Mouse (Mus musculus): ENCODE data around the gene Rbks. TPM values are rescaled to one million over a fixed set of nuclear protein-coding genes. Genes with fewer than 3 reads are reported as not detected.

The Rbks gene
- polyA plus RNA-seq, 2 experiments: 10.1 to 22.7 TPM

DNA sequence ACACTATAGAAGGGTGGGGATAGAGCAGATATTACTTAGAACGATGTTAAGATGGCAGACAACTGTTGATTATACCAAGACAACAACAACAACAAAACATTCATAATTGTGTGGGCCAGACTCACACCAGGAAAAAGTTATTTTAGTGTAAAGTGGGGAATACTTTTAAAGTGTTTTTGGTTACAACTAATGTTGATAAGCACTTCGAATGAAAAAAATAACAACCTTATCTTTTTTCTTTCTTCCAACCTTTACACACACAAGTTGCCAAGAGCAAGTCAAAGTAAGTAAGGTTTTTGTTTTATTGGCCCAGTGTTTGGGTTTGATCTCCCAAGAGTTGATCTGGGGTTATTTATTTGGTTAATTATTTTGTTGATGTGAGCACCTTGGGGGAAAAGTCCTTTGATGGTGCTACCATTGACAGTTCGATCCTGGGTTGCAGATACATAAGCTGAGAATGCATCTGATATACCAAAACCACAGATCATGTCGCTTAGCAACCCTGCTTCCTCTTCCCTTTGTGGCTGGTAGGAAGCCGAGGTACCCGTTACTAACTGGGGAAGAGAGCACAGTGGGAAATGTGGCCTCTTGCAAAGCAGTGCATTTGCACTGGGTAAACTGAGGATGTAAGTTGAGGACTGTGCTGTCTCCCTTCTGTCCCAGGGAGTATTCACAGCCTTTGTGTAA lies 82.9 kb downstream of the Rbks start:
- 9% methylated on average over 6 of the region's 6 CpGs for WGBS (ENCODE audit: insufficient replicate concordance)
- DNase-seq (ENCODE audit: low read depth in 3 of 3, low spot score in 3 of 3): no peak
- Histone ChIP-seq H3K9ac (replicated peaks) (peak overlapping the region; percentile 89), H3K4me3 (ENCODE audit: insufficient read depth in 1 of 2, low read depth in 2 of 2, low read length in 2 of 2) (peak overlapping the region; percentile 94 to 98), H3K4me2 (ENCODE audit: low read depth) (peak overlapping the region; percentile 77), H3K36me3 (replicated peaks; ENCODE audit: control insufficient read depth, insufficient read depth, low read depth) (peaks cover 8% of the 10 kb centered on the region), H3K27me3 (ENCODE audit: control insufficient read depth, insufficient read depth, low read length) (no peaks in the 10 kb centered on the region), H3K9me3 (ENCODE audit: control insufficient read depth, low read length) (no peaks in the 10 kb centered on the region), H3K4me1 (replicated peaks; ENCODE audit: control insufficient read depth in 2 of 2, insufficient read depth in 2 of 2, low read length in 1 of 2) (peaks cover 7 to 14% of the 10 kb centered on the region in 2 experiments; a peak in 3 of 4 replicates), H3K27ac (peak overlapping the region; percentile 79)
- TF ChIP-seq EP300 (IDR thresholded peaks at IDR 0.05; ENCODE audit: low read depth) (no peak), CTCF (IDR thresholded peaks at IDR 0.05; ENCODE audit: low read depth) (no peak)
- no peak for ATAC-seq (ENCODE audit: insufficient read depth)

DNA sequence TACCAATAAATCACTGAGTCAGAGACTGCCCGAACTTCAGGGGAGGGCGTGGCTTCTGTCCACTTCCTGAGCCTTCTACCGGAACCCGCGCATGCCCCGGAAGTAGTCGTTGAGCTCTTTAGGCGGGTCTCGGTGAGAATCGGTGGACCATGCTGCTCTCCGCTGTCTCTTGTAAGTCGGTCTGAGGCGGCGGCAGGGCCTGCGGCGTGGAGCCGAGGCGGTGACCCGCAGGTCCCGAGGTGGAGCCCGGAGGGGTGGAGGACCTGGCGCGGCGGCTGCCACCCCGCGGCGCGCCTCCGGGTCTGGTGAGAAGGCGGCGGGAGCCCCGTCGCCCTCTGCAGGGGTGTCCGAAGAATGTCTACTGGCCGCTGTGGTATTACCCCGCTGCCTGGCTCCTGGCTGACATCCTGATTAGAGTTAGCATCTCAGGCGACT lies 83.6 kb downstream of the Rbks start:
- Histone ChIP-seq H3K4me1 (replicated peaks; ENCODE audit: control insufficient read depth in 2 of 2, insufficient read depth in 2 of 2, low read length in 1 of 2) (peaks cover 7 to 14% of the 10 kb centered on the region in 2 experiments; a peak in 3 of 4 replicates), H3K4me2 (ENCODE audit: low read depth) (peak overlapping the region; percentile 77), H3K36me3 (replicated peaks; ENCODE audit: control insufficient read depth, insufficient read depth, low read depth) (peaks cover 6% of the 10 kb centered on the region), H3K9ac (replicated peaks) (peak overlapping the region; percentile 89), H3K27ac (peak overlapping the region; percentile 79), H3K9me3 (ENCODE audit: control insufficient read depth, low read length) (no peaks in the 10 kb centered on the region), H3K4me3 (ENCODE audit: insufficient read depth in 1 of 2, low read depth in 2 of 2, low read length in 2 of 2) (peak overlapping the region; percentile 94 to 98), H3K27me3 (ENCODE audit: control insufficient read depth, insufficient read depth, low read length) (no peaks in the 10 kb centered on the region)
- peak; percentile 55 for TF ChIP-seq CTCF (IDR thresholded peaks at IDR 0.05; ENCODE audit: low read depth)
- TF ChIP-seq EP300 (IDR thresholded peaks at IDR 0.05; ENCODE audit: low read depth): no peak
- ATAC-seq (ENCODE audit: insufficient read depth): peak; percentile 92
- DNase-seq (ENCODE audit: low read depth in 3 of 3, low spot score in 3 of 3): peak; percentile 72 to 79 (median 74)
- 0% methylated on average over 37 of the region's 37 CpGs for WGBS (ENCODE audit: insufficient replicate concordance)

DNA sequence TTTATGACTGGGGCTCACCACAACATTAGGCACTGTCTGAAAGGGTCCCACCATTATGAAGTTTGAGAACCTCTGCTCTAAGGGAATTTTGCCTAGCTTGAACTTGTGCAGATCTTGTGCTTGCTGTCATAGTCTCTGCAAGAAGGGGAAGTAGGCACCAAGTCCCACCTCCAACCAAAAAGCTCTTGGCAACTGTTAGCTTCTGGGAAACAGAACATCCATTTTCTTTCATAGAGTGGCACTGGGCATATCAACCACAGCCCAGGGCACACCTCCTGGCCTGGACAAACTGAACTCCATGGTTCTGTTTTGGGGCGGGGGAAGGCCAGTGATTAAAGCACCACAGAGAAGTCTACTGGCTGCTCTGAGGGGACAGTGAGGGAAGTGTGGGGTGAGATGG lies 86.2 kb downstream of the Rbks start:
- DNase-seq (ENCODE audit: low read depth in 3 of 3, low spot score in 3 of 3): no peak
- H3K27me3 ChIP-seq (ENCODE audit: control insufficient read depth, insufficient read depth, low read length): no peaks in the 10 kb centered on the region
- no peak overlapping the region for H3K9ac ChIP-seq (replicated peaks)
- no peak for TF ChIP-seq EP300 (IDR thresholded peaks at IDR 0.05; ENCODE audit: low read depth)
- no peak overlapping the region for H3K27ac ChIP-seq
- peaks cover under 1% of the 10 kb centered on the region for H3K36me3 ChIP-seq (replicated peaks; ENCODE audit: control insufficient read depth, insufficient read depth, low read depth)
- no peak overlapping the region for H3K4me3 ChIP-seq (ENCODE audit: insufficient read depth in 1 of 2, low read depth in 2 of 2, low read length in 2 of 2)
- H3K4me2 ChIP-seq (ENCODE audit: low read depth): no peak overlapping the region
- WGBS (ENCODE audit: insufficient replicate concordance): 46% methylated on average over 1 of the region's 1 CpGs
- no peak for ATAC-seq (ENCODE audit: insufficient read depth)
- peaks cover 7 to 14% of the 10 kb centered on the region in 2 experiments; a peak in 3 of 4 replicates for H3K4me1 ChIP-seq (replicated peaks; ENCODE audit: control insufficient read depth in 2 of 2, insufficient read depth in 2 of 2, low read length in 1 of 2)
- no peaks in the 10 kb centered on the region for H3K9me3 ChIP-seq (ENCODE audit: control insufficient read depth, low read length)

DNA sequence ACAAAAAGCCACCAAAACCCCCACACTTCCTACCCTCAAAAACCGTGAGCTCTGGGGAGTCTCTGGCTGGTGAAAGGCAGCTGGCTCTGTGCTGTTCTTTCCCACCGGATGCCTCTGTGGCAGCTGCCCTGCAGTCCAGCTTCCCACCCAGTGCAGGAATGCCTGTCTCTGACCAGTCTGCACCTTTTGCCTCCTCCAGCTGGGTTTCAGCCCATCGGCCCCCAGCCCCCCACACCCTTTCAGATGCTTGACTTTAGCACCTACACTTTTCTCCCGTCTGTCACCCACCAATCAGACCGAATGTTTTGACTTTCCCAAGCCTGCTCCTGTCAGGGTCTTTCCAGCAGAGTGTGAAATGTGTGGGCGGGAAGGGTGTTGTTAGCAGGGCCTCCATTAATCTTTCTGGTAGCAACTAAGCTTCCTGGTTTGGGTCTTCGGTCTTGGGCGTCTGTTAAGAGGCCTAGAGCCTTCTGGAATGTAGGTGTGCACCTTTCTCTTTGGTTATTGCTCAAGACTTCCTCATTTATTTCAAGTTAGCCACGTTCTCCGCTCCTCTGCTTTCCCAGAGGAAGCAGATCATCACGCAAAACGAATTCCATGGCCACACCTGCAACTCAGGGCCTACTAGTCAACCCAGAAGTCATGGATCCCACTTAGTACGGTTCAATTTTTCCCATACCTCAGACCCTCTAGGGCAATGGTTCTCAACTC lies 86.9 kb downstream of the Rbks start:
- ATAC-seq (ENCODE audit: insufficient read depth): no peak
- TF ChIP-seq EP300 (IDR thresholded peaks at IDR 0.05; ENCODE audit: low read depth) (no peak), CTCF (IDR thresholded peaks at IDR 0.05; ENCODE audit: low read depth) (no peak)
- Histone ChIP-seq H3K4me3 (ENCODE audit: insufficient read depth in 1 of 2, low read depth in 2 of 2, low read length in 2 of 2) (no peak overlapping the region), H3K9me3 (ENCODE audit: control insufficient read depth, low read length) (no peaks in the 10 kb centered on the region), H3K9ac (replicated peaks) (no peak overlapping the region), H3K4me1 (replicated peaks; ENCODE audit: control insufficient read depth in 2 of 2, insufficient read depth in 2 of 2, low read length in 1 of 2) (peaks cover 7 to 13% of the 10 kb centered on the region in 2 experiments; a peak in 3 of 4 replicates), H3K27ac (no peak overlapping the region), H3K4me2 (ENCODE audit: low read depth) (no peak overlapping the region), H3K36me3 (replicated peaks; ENCODE audit: control insufficient read depth, insufficient read depth, low read depth) (no peaks in the 10 kb centered on the region; the same call in 1 of the 2 replicates), H3K27me3 (ENCODE audit: control insufficient read depth, insufficient read depth, low read length) (no peaks in the 10 kb centered on the region)
- WGBS (ENCODE audit: insufficient replicate concordance): 61% methylated on average over 13 of the region's 13 CpGs
- DNase-seq (ENCODE audit: low read depth in 3 of 3, low spot score in 3 of 3): no peak

DNA sequence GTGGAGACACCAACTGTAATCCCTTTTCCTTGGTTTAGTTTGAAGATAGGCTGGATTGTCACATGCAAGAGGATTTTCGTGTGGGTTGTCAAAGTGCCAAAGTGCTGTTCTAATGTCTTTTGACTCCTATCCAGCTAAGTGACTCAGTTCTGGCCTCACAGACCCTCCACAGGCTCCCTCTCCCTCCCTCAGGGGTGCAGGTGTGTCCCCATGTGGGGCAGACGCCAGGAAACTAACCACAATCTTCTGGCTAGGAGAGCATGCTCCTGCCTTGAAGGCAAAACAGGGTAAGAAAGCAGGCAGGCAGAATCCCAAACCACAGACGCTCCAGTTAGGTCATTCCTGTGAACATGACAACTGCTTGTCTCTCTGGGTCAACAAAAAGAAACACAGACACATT lies 91.3 kb downstream of the Rbks start:
- Histone ChIP-seq H3K9ac (replicated peaks) (no peak overlapping the region), H3K27me3 (ENCODE audit: control insufficient read depth, insufficient read depth, low read length) (no peaks in the 10 kb centered on the region), H3K27ac (no peak overlapping the region), H3K4me3 (ENCODE audit: insufficient read depth in 1 of 2, low read depth in 2 of 2, low read length in 2 of 2) (no peak overlapping the region), H3K36me3 (replicated peaks; ENCODE audit: control insufficient read depth, insufficient read depth, low read depth) (no peaks in the 10 kb centered on the region), H3K4me1 (replicated peaks; ENCODE audit: control insufficient read depth in 2 of 2, insufficient read depth in 2 of 2, low read length in 1 of 2) (peaks cover 4 to 11% of the 10 kb centered on the region in 2 experiments; a peak in 2 of 4 replicates), H3K4me2 (ENCODE audit: low read depth) (no peak overlapping the region), H3K9me3 (ENCODE audit: control insufficient read depth, low read length) (no peaks in the 10 kb centered on the region)
- TF ChIP-seq EP300 (IDR thresholded peaks at IDR 0.05; ENCODE audit: low read depth): no peak
- no peak for TF ChIP-seq CTCF (IDR thresholded peaks at IDR 0.05; ENCODE audit: low read depth)
- ATAC-seq (ENCODE audit: insufficient read depth) (no peak), DNase-seq (ENCODE audit: low read depth in 3 of 3, low spot score in 3 of 3) (no peak)
- WGBS (ENCODE audit: insufficient replicate concordance): 38% methylated on average over 3 of the region's 3 CpGs

Measured in liver, embryonic 14.5 days (tissue).